8 mouse cellular contexts compared by ENCODE assay signal in genomic region chr13:112330919-112331681, GRCm38 (mm10). TPM values are rescaled to one million over a fixed set of nuclear protein-coding genes. Genes with fewer than 3 reads are reported as not detected.
DNase-seq lines count a peak whose midpoint lies in the region; ATAC-seq lines count a peak whose summit lies in the region.

No protein-coding gene starts in this region.

- DNase-seq in left cerebral cortex, postnatal 25 days (ENCODE audit: low spot score in 2 of 2), result peak; percentile 45
- no peak for DNase-seq in left cerebral cortex, postnatal 10 days (ENCODE audit: extremely low spot score in 1 of 2, low spot score in 2 of 2)
- DNase-seq in urinary bladder, postnatal 14 days (ENCODE audit: low spot score), result no peak
- DNase-seq in cerebellum, adult 11-12 months, result no peak
- no peak for DNase-seq in right cerebral cortex, postnatal 14 days

- H3K4me3 ChIP-seq in embryonic facial prominence, embryonic 15.5 days (replicated peaks), result no peak overlapping the region
- H3K4me3 ChIP-seq in hindbrain, embryonic 15.5 days, result no peak overlapping the region
- no peak overlapping the region for H3K4me3 ChIP-seq in midbrain, embryonic 13.5 days (replicated peaks)

- H3K36me3 ChIP-seq in embryonic facial prominence, embryonic 15.5 days, result no peaks in the 10 kb centered on the region
- no peaks in the 10 kb centered on the region for H3K36me3 ChIP-seq in hindbrain, embryonic 15.5 days
- H3K36me3 ChIP-seq in midbrain, embryonic 13.5 days, result no peaks in the 10 kb centered on the region

- 0 out of 2 replicates have a peak overlapping the region, but pooled peaks have one; percentile 4 for H3K4me2 ChIP-seq in embryonic facial prominence, embryonic 15.5 days (replicated peaks)
- H3K4me2 ChIP-seq in hindbrain, embryonic 15.5 days, result peak overlapping the region; percentile 37
- peak overlapping the region; percentile 40 for H3K4me2 ChIP-seq in midbrain, embryonic 13.5 days (replicated peaks)

- H3K9me3 ChIP-seq in embryonic facial prominence, embryonic 15.5 days (replicated peaks), result no peaks in the 10 kb centered on the region
- H3K9me3 ChIP-seq in hindbrain, embryonic 15.5 days, result no peaks in the 10 kb centered on the region
- no peaks in the 10 kb centered on the region for H3K9me3 ChIP-seq in midbrain, embryonic 13.5 days

- intact Hi-C loops in left cerebral cortex, postnatal 25 days (cut with DNase I), result loop anchor here (5.0 kb wide), 1 partner anchor 131 kb away; the partner anchor contains the start of gene Il6st
- intact Hi-C loops in left cerebral cortex, postnatal 10 days (cut with DNase I), result no loop called here

- peak; percentile 80 for ATAC-seq in embryonic facial prominence, embryonic 15.5 days (ENCODE audit: insufficient number of reproducible peaks, low FRiP score, low TSS enrichment, low read depth)
- ATAC-seq in hindbrain, embryonic 15.5 days (ENCODE audit: low FRiP score, low read depth), result peak; percentile 88
- peak; percentile 97 for ATAC-seq in midbrain, embryonic 13.5 days

- H3K4me1 ChIP-seq in embryonic facial prominence, embryonic 15.5 days, result peaks cover 27% of the 10 kb centered on the region
- peaks cover 18% of the 10 kb centered on the region for H3K4me1 ChIP-seq in hindbrain, embryonic 15.5 days (replicated peaks)
- H3K4me1 ChIP-seq in midbrain, embryonic 13.5 days (replicated peaks), result peaks cover 24% of the 10 kb centered on the region

- H3K9ac ChIP-seq in embryonic facial prominence, embryonic 15.5 days, result no peak overlapping the region
- no peak overlapping the region for H3K9ac ChIP-seq in hindbrain, embryonic 15.5 days
- peak overlapping the region; percentile 19; the same call in 1 of the 2 replicates for H3K9ac ChIP-seq in midbrain, embryonic 13.5 days (replicated peaks)

- H3K27ac ChIP-seq in embryonic facial prominence, embryonic 15.5 days (replicated peaks), result peak overlapping the region; percentile 77
- peak overlapping the region; percentile 82 for H3K27ac ChIP-seq in hindbrain, embryonic 15.5 days (replicated peaks)
- peak overlapping the region; percentile 84 for H3K27ac ChIP-seq in midbrain, embryonic 13.5 days

- WGBS in embryonic facial prominence, embryonic 15.5 days, result 30% methylated on average over 8 of the region's 8 CpGs
- 27% methylated on average over 8 of the region's 8 CpGs for WGBS in hindbrain, embryonic 15.5 days
- WGBS in midbrain, embryonic 13.5 days, result 29% methylated on average over 8 of the region's 8 CpGs

- H3K27me3 ChIP-seq in embryonic facial prominence, embryonic 15.5 days, result no peaks in the 10 kb centered on the region
- no peaks in the 10 kb centered on the region for H3K27me3 ChIP-seq in hindbrain, embryonic 15.5 days
- no peaks in the 10 kb centered on the region for H3K27me3 ChIP-seq in midbrain, embryonic 13.5 days

RNA-seq across cellular contexts. Expression of gene Ankrd55, which starts 42.8 kb away (rescaled TPM):
- 1 to 10 TPM; 3.2 to 3.8 TPM for total RNA-seq in left cerebral cortex, postnatal 25 days (2021)
- 1 to 10 TPM; 5.6 to 5.8 TPM for total RNA-seq in left cerebral cortex, postnatal 10 days (2021)
- 0.81 and 1.1 TPM in 2 replicates for polyA plus RNA-seq in embryonic facial prominence, embryonic 15.5 days (2015; fragmentation: Nextera tagmentation; extraction: Ambion mirVana)
- 10.1 and 10.3 TPM in 2 replicates for polyA plus RNA-seq in hindbrain, embryonic 15.5 days (2015; fragmentation: Nextera tagmentation; extraction: Ambion mirVana)
- 3.6 and 3.9 TPM in 2 replicates for polyA plus RNA-seq in midbrain, embryonic 13.5 days (2015; fragmentation: Nextera tagmentation; extraction: Ambion mirVana)

Comparison
In these comparisons a context has a peak if more than half of its experiments do, and no peak if none do; other contexts are left out.
1. DNase-seq: peak in left cerebral cortex, postnatal 25 days (2 of 2); none in left cerebral cortex, postnatal 10 days (0 of 2), urinary bladder, postnatal 14 days (single experiment), cerebellum, adult 11-12 months (single experiment) and right cerebral cortex, postnatal 14 days (single experiment).
2. Peak in every context shown above with its lines, with median percentiles within 50 percentile points of each other: ATAC-seq, H3K27ac ChIP-seq and H3K4me2 ChIP-seq.